Mouse (Mus musculus) midbrain, postnatal 0 days (tissue): ENCODE data around the gene Acss1. TPM values are rescaled to one million over a fixed set of nuclear protein-coding genes. Genes with fewer than 3 reads are reported as not detected.

Experiments used
- ATAC-seq: fragments of 200-750 bp; cut with Nextera tagmentation; 2 replicates; pipeline ENCODE4 v1.8.0; 2017; ENCODE audit warnings: moderate number of reproducible peaks, mild to moderate bottlenecking, moderate TSS enrichment, moderate library complexity; ENCODE audit not compliant: low FRiP score
- DNase-seq: peaks from one replicate; pipeline ENCODE4 v3.0.0-alpha.2; 2015; ENCODE audit warnings: low spot score
- H3K27ac ChIP-seq: fragments of 300-500 bp; sonication (generic); 2 replicates; pipeline ENCODE4 v1.5.1; 2014; ENCODE audit warnings: low read depth, mild to moderate bottlenecking, low read length, mixed read lengths
- H3K27me3 ChIP-seq: fragments of 300-500 bp; sonication (generic); 2 replicates; pipeline ENCODE4 v1.6.1; 2014; ENCODE audit warnings: low read length, control low read depth, mixed read lengths; ENCODE audit not compliant: insufficient read depth
- H3K36me3 ChIP-seq: fragments of 300-500 bp; sonication (generic); 2 replicates; pipeline ENCODE4 v1.6.1; 2014; ENCODE audit warnings: low read length, control low read depth, mixed read lengths; ENCODE audit not compliant: insufficient read depth
- H3K4me1 ChIP-seq: fragments of 300-500 bp; sonication (generic); 2 replicates; pipeline ENCODE4 v1.6.1; 2014; ENCODE audit warnings: mild to moderate bottlenecking, control low read depth, antibody characterized with exemption, low read length, mixed read lengths; ENCODE audit not compliant: insufficient read depth
- H3K4me2 ChIP-seq: fragments of 300-500 bp; sonication (generic); 2 replicates; pipeline ENCODE4 v1.6.1; 2014; ENCODE audit warnings: low read depth, mild to moderate bottlenecking, low read length, mixed read lengths; ENCODE audit not compliant: poor library complexity, severe bottlenecking
- H3K4me3 ChIP-seq: fragments of 300-500 bp; sonication (generic); 2 replicates; pipeline ENCODE4 v1.5.1; 2014; ENCODE audit warnings: low read depth, mild to moderate bottlenecking, low read length, moderate library complexity
- H3K9ac ChIP-seq: fragments of 300-500 bp; sonication (generic); replicated peaks from 2 replicates; pipeline ENCODE4 v1.6.1; 2014; ENCODE audit warnings: mild to moderate bottlenecking, low read length, moderate library complexity, mixed read lengths; ENCODE audit not compliant: poor library complexity, severe bottlenecking
- H3K9me3 ChIP-seq: fragments of 300-500 bp; sonication (generic); 2 replicates; pipeline ENCODE4 v1.6.1; 2016; ENCODE audit warnings: low read length, control low read depth
- CTCF ChIP-seq: IDR thresholded peaks from 2 replicates; pipeline ENCODE4 v1.5.1; 2016; ENCODE audit warnings: antibody characterized with exemption, mild to moderate bottlenecking
- WGBS: fragments of 180-500 bp; shearing (Covaris S2); extraction: QIAGEN DNeasy Blood & Tissue Kit; methylation state at CpG from one replicate; pipeline ENCODE4 v1.1.7; 2014; 5-methylcytosine and 5-hydroxymethylcytosine counted together
- polyA plus RNA-seq: library from polyadenylated mRNA; unstranded; fragments of >200 nt; fragmentation: Nextera tagmentation; extraction: Ambion mirVana; gene quantifications from 2 replicates; pipeline ENCODE4 v1.2.1, GENCODE M21; 2015
- total RNA-seq: library from RNA; depleted of rRNA; stranded (reverse); fragments of >200 nt; gene quantifications from 2 replicates; pipeline ENCODE4 v1.2.3, GENCODE M21; 2014; rRNA removed

Acss1 gene
- total RNA-seq, result 22.7 and 26.1 TPM in 2 replicates
- 14.5 and 16.4 TPM in 2 replicates for polyA plus RNA-seq

DNA sequence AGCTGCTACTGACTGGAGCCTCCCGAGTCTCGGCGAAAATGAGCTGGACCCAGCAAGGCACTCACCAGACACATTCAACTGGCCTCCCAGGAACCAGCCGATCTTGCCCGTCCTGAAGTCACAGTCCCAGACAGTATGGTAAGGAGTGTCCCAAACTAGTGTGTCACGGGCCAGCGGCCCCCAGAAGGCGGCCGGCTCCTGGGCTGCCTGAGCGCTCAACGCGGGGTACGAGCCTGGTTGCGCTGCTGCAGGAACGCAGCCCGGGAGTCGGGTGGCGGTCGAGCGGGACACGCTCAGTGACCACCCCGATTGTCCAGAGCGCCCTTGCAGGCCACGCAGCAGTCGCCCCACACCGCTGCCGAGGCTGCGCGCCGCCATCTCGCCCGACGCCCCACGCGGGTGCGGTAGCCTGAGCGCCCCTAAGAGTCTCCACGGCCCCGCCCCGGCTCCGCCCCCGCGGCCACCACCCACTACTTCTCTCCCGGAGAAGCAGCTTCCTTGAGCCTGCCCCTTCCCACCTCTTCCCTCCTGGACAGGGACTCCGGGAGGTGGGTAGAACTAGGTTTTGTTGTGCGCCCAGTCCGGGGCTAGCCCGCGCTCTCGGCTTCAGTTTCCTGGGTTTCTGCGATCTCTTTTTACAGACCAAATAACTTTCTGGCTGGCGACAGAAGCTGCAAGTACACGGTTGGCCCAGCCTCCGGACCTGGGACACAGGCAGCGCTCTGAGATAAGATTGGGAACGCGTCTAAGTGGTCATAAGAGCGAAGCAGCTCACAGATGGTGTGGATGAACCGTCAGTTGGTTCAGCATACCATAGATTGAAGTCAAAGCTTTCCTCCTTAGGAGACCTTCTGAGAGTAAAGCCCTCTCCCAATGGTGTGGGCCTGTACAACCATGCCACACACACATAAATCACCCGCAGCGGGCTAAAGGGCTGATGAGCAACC, at the start of gene Acss1:
Gene Acss1 (minus strand): TSS at position 681 of the 947 bp plus-strand sequence.
- peak; percentile 66 for ATAC-seq
- 3% methylated on average over 57 of the region's 61 CpGs for WGBS
- Histone ChIP-seq H3K4me2 (peak within 1 kb of the TSS; percentile 94), H3K9me3 (no peaks in the 10 kb centered on the region), H3K4me3 (peak within 1 kb of the TSS; percentile 64), H3K4me1 (peaks cover 3% of the 10 kb centered on the region; the same call in 1 of the 2 replicates), H3K36me3 (no peaks in the 10 kb centered on the region), H3K27ac (peak within 1 kb of the TSS; percentile 76), H3K27me3 (no peaks in the 10 kb centered on the region), H3K9ac (peak within 1 kb of the TSS; percentile 55)
- DNase-seq, result no peak
- TF ChIP-seq CTCF, result no peak

DNA sequence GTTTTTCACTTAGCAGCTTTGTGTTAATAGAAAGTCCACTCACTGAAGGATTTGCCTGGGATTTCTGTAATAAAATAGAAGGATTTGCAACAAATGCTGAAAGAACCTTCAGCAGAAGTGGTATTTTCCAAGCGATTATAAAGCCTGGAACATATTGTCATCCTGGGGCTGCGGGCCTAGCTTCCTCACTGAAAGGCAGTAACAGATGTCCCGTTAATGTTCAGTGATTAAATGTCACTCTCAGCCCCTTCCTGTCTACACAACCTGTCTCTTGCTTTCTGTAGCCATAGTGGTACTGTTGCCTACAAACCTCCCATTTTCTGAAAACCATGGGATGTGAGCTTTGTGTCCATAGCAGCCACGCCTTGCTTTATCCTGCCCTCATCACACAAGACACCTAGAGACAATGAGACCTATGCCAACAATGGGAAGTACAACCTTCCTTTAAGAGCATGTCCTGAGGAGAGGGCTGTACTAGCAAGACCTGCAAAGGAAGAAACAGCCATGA, 43.9 kb upstream of the Acss1 start:
- Histone ChIP-seq H3K27me3 (no peaks in the 10 kb centered on the region), H3K4me2 (no peak overlapping the region), H3K4me3 (no peak overlapping the region), H3K36me3 (no peaks in the 10 kb centered on the region), H3K27ac (no peak overlapping the region), H3K9ac (no peak overlapping the region), H3K9me3 (no peaks in the 10 kb centered on the region), H3K4me1 (no peaks in the 10 kb centered on the region)
- DNase-seq (no peak), ATAC-seq (no peak)
- TF ChIP-seq CTCF, result no peak
- WGBS, result 79% methylated on average over 4 of the region's 4 CpGs

- Histone ChIP-seq H3K4me2 (no peak overlapping the region), H3K27ac (no peak overlapping the region), H3K27me3 (peaks cover 42% of the 10 kb centered on the region), H3K4me1 (no peaks in the 10 kb centered on the region), H3K4me3 (no peak overlapping the region), H3K36me3 (no peaks in the 10 kb centered on the region), H3K9me3 (no peaks in the 10 kb centered on the region), H3K9ac (no peak overlapping the region)
- 67% methylated on average over 6 of the region's 6 CpGs for WGBS
- DNase-seq (no peak), ATAC-seq (no peak)
- no peak for TF ChIP-seq CTCF
Measured at GRCm38 (mm10) chr2:150691481-150692170, 23.3 kb upstream of the Acss1 start.

GRCm38 (mm10) chr2:150690216-150690615, 21.9 kb upstream of the Acss1 start:
- Histone ChIP-seq H3K4me1 (no peaks in the 10 kb centered on the region), H3K27me3 (peaks cover 52% of the 10 kb centered on the region), H3K36me3 (no peaks in the 10 kb centered on the region), H3K4me3 (no peak overlapping the region), H3K27ac (no peak overlapping the region), H3K9ac (no peak overlapping the region), H3K9me3 (no peaks in the 10 kb centered on the region), H3K4me2 (no peak overlapping the region)
- TF ChIP-seq CTCF, result no peak
- ATAC-seq, result no peak
- DNase-seq, result no peak
- 5% methylated on average over 11 of the region's 11 CpGs for WGBS

DNA sequence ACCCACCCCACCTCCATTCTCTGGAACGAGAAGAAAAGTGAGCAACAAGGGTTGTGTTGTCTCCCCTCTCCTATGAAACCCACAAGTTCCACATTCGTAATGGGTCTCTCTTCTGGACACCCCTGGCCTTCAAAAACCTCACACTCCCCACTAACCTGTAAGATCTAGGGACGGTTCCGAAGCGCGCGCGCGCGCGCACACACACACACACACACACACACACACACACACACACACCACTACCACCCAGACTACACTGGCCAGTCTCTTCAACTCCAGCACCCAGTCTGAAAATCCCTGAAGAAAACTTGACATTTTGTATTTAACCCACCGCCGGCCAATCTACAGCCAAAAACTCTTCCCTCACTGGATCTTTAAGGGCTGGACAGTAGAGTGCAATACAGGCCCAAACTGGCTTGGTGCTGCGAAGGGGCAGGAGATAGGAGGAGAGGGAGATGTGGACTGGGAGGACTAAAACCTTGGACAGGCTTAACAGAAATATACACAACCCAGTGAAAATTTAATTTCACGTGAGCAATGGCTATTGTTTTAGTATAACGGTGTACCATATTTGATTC, 21.0 kb upstream of the Acss1 start, which contains the start of gene Vsx1:
Gene Vsx1 (minus strand): TSS at position 138 of the 578 bp plus-strand sequence.
- 32% methylated on average over 16 of the region's 16 CpGs for WGBS
- no peak; the same call in 1 of the 2 replicates for ATAC-seq
- Histone ChIP-seq H3K4me2 (peak within 1 kb of the TSS; percentile 81), H3K27ac (no peak within 1 kb of the TSS), H3K27me3 (peaks cover 52% of the 10 kb centered on the region), H3K4me3 (peak within 1 kb of the TSS; percentile 42), H3K36me3 (no peaks in the 10 kb centered on the region), H3K4me1 (no peaks in the 10 kb centered on the region), H3K9ac (0 out of 2 replicates have a peak within 1 kb of the TSS, but pooled peaks have one; percentile 19), H3K9me3 (no peaks in the 10 kb centered on the region)
- no peak for DNase-seq
- no peak for TF ChIP-seq CTCF
